20 mouse cellular contexts compared by ENCODE assay signal in the genomic region with DNA sequence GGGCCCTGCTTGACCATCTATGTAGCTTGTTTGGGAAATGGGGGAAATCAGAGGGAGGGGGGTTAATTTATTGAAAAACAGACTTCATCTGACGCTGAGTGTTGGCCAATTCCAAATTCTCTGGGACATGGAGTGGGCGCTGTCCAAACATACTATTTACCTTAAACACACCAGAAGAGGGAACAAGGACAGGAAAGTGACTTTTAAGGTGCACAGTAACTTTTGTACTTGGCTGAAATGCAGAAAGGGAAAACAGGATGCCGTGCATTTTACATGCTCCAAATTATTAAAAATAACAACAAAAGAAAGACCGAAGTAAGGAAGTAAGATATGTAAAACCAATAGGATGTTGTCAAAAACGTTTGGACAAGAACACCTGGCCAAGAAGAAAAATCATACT. TPM values are rescaled to one million over a fixed set of nuclear protein-coding genes. Genes with fewer than 3 reads are reported as not detected.
DNase-seq lines count a peak whose midpoint lies in the region; ATAC-seq lines count a peak whose summit lies in the region.
"Had no signal": no experiment of that assay in that cellular context is flagged by ENCODE, and none has a peak within 500 bp of the region (broad histone marks: within the 10 kb centered on the region; RNA-seq: fewer than 3 reads in every experiment).

No protein-coding gene starts in this region.

- DNase-seq in midbrain, embryonic 11.5 days (ENCODE audit: low spot score, missing footprints), result peak; percentile 90
- DNase-seq in midbrain, embryonic 14.5 days, result no peak
- no peak for DNase-seq in forebrain, embryonic 14.5 days (ENCODE audit: low spot score)
- DNase-seq in lung, postnatal 36 days, result no peak
- DNase-seq: adrenal gland, adult 2 months; cerebellum, adult 8-10 months; gastrocnemius, postnatal 36 days; liver; lung, adult 18-20 months; lung, postnatal 4 days; right cerebral cortex, adult 18-20 months; spleen, adult 18-20 months; thymus, postnatal 25 days had no signal

- H3K4me3 ChIP-seq in midbrain, embryonic 11.5 days (ENCODE audit: low read depth, low read length), result peak overlapping the region; percentile 2; the same call in 1 of the 2 replicates
- H3K4me3 ChIP-seq in midbrain, embryonic 14.5 days (replicated peaks; ENCODE audit: low read depth, low read length), result no peak overlapping the region
- peak overlapping the region; percentile 43 for H3K4me3 ChIP-seq in embryonic facial prominence, embryonic 12.5 days
- peak overlapping the region; percentile 52 for H3K4me3 ChIP-seq in forebrain, embryonic 14.5 days (ENCODE audit: low read depth, low read length)
- H3K4me3 ChIP-seq in stomach, embryonic 16.5 days (replicated peaks; ENCODE audit: low read length), result no peak overlapping the region

- no peaks in the 10 kb centered on the region for H3K36me3 ChIP-seq in midbrain, embryonic 11.5 days (ENCODE audit: control insufficient read depth, insufficient read depth, low read length)
- H3K36me3 ChIP-seq in midbrain, embryonic 14.5 days (ENCODE audit: control insufficient read depth, insufficient read depth, low read length), result no peaks in the 10 kb centered on the region
- no peaks in the 10 kb centered on the region for H3K36me3 ChIP-seq in embryonic facial prominence, embryonic 12.5 days
- H3K36me3 ChIP-seq in forebrain, embryonic 14.5 days (ENCODE audit: control insufficient read depth, insufficient read depth, low read length), result no peaks in the 10 kb centered on the region
- no peaks in the 10 kb centered on the region for H3K36me3 ChIP-seq in stomach, embryonic 16.5 days (ENCODE audit: control insufficient read depth, insufficient read depth, low read length)

- no peak overlapping the region for H3K9ac ChIP-seq in midbrain, embryonic 11.5 days (ENCODE audit: low read length)
- no peak overlapping the region for H3K9ac ChIP-seq in midbrain, embryonic 14.5 days (replicated peaks; ENCODE audit: low read length)
- H3K9ac ChIP-seq in embryonic facial prominence, embryonic 12.5 days, result peak overlapping the region; percentile 48; the same call in 1 of the 2 replicates
- peak overlapping the region; percentile 88 for H3K9ac ChIP-seq in forebrain, embryonic 14.5 days (ENCODE audit: low read length)
- no peak overlapping the region for H3K9ac ChIP-seq in stomach, embryonic 16.5 days (ENCODE audit: low read length)

- H3K4me1 ChIP-seq in midbrain, embryonic 11.5 days (ENCODE audit: control insufficient read depth, insufficient read depth, low read length), result peaks cover 8% of the 10 kb centered on the region
- H3K4me1 ChIP-seq in midbrain, embryonic 14.5 days (ENCODE audit: control insufficient read depth, insufficient read depth, low read length), result no peaks in the 10 kb centered on the region
- H3K4me1 ChIP-seq in embryonic facial prominence, embryonic 12.5 days, result 0 out of 2 replicates have a peak, but pooled peaks cover 7% of the 10 kb centered on the region
- peaks cover 10% of the 10 kb centered on the region; the same call in 1 of the 2 replicates for H3K4me1 ChIP-seq in forebrain, embryonic 14.5 days (ENCODE audit: control insufficient read depth, insufficient read depth, low read length)
- H3K4me1 ChIP-seq in stomach, embryonic 16.5 days (ENCODE audit: control insufficient read depth, insufficient read depth, low read length), result peaks cover 8% of the 10 kb centered on the region

- ATAC-seq in midbrain, embryonic 11.5 days (ENCODE audit: low FRiP score), result no peak
- no peak for ATAC-seq in midbrain, embryonic 14.5 days (ENCODE audit: low FRiP score, low TSS enrichment)
- ATAC-seq in embryonic facial prominence, embryonic 12.5 days (ENCODE audit: insufficient number of reproducible peaks, insufficient read depth, low FRiP score, low TSS enrichment), result no peak
- no peak for ATAC-seq in forebrain, embryonic 14.5 days
- no peak for ATAC-seq in stomach, embryonic 16.5 days (ENCODE audit: insufficient read depth, low FRiP score)
- ATAC-seq in erythroid progenitor cell, adult 5-6 weeks (replicated peaks; ENCODE audit: low FRiP score, poor library complexity, severe bottlenecking), result no peak

- H3K9me3 ChIP-seq in midbrain, embryonic 11.5 days (ENCODE audit: control insufficient read depth, low read length), result no peaks in the 10 kb centered on the region
- H3K9me3 ChIP-seq in midbrain, embryonic 14.5 days (ENCODE audit: control insufficient read depth, low read length), result no peaks in the 10 kb centered on the region
- H3K9me3 ChIP-seq in embryonic facial prominence, embryonic 12.5 days, result no peaks in the 10 kb centered on the region
- H3K9me3 ChIP-seq in forebrain, embryonic 14.5 days (replicated peaks; ENCODE audit: control insufficient read depth, low read length), result no peaks in the 10 kb centered on the region
- H3K9me3 ChIP-seq in stomach, embryonic 16.5 days (replicated peaks; ENCODE audit: control insufficient read depth, low read length), result no peaks in the 10 kb centered on the region

- H3K27ac ChIP-seq in midbrain, embryonic 11.5 days (ENCODE audit: low read depth, low read length), result no peak overlapping the region
- no peak overlapping the region for H3K27ac ChIP-seq in midbrain, embryonic 14.5 days (replicated peaks; ENCODE audit: low read depth, low read length)
- H3K27ac ChIP-seq in embryonic facial prominence, embryonic 12.5 days, result peak overlapping the region; percentile 88
- peak overlapping the region; percentile 97 for H3K27ac ChIP-seq in forebrain, embryonic 14.5 days (ENCODE audit: low read depth, low read length)
- H3K27ac ChIP-seq in stomach, embryonic 16.5 days (ENCODE audit: low read length), result no peak overlapping the region
- H3K27ac ChIP-seq: kidney, postnatal 0 days had no signal

- H3K27me3 ChIP-seq in midbrain, embryonic 11.5 days (ENCODE audit: control insufficient read depth, insufficient read depth, low read length), result peaks cover 97% of the 10 kb centered on the region
- H3K27me3 ChIP-seq in midbrain, embryonic 14.5 days (ENCODE audit: control insufficient read depth, insufficient read depth, low read length), result peaks cover 95% of the 10 kb centered on the region
- H3K27me3 ChIP-seq in embryonic facial prominence, embryonic 12.5 days, result peaks cover 75% of the 10 kb centered on the region
- H3K27me3 ChIP-seq in forebrain, embryonic 14.5 days (replicated peaks; ENCODE audit: control insufficient read depth, insufficient read depth, low read length), result peaks cover 57% of the 10 kb centered on the region
- peaks cover 92% of the 10 kb centered on the region for H3K27me3 ChIP-seq in stomach, embryonic 16.5 days (ENCODE audit: control insufficient read depth, insufficient read depth, low read length)

- 7% methylated on average over 5 of the region's 5 CpGs for WGBS in midbrain, embryonic 11.5 days
- 10% methylated on average over 5 of the region's 5 CpGs for WGBS in midbrain, embryonic 14.5 days
- WGBS in embryonic facial prominence, embryonic 12.5 days, result 11% methylated on average over 5 of the region's 5 CpGs
- WGBS in forebrain, embryonic 14.5 days, result 9% methylated on average over 5 of the region's 5 CpGs
- WGBS in stomach, embryonic 16.5 days, result 10% methylated on average over 5 of the region's 5 CpGs

- H3K4me2 ChIP-seq in midbrain, embryonic 11.5 days, result no peak overlapping the region
- no peak overlapping the region for H3K4me2 ChIP-seq in midbrain, embryonic 14.5 days (ENCODE audit: low read length)
- H3K4me2 ChIP-seq in embryonic facial prominence, embryonic 12.5 days (replicated peaks), result peak overlapping the region; percentile 82
- H3K4me2 ChIP-seq in forebrain, embryonic 14.5 days (ENCODE audit: low read length), result peak overlapping the region; percentile 75
- H3K4me2 ChIP-seq in stomach, embryonic 16.5 days (ENCODE audit: low read depth, low read length), result 0 out of 2 replicates have a peak overlapping the region, but pooled peaks have one; percentile 13
- H3K4me2 ChIP-seq: heart, embryonic 11.5 days had no signal

RNA-seq across cellular contexts. Expression of a gene that starts 5.2 kb away (rescaled TPM):
- polyA plus RNA-seq in midbrain, embryonic 11.5 days (2014; fragmentation: Nextera tagmentation; extraction: Ambion mirVana), result 13.6 and 17.3 TPM in 2 replicates
- 0.61 and 0.72 TPM in 2 replicates for polyA plus RNA-seq in midbrain, embryonic 14.5 days (2014; fragmentation: Nextera tagmentation; extraction: Ambion mirVana)
- 65.4 and 87.0 TPM in 2 replicates for polyA plus RNA-seq in embryonic facial prominence, embryonic 12.5 days (2016; fragmentation: Nextera tagmentation; extraction: Ambion mirVana)
- 155 and 176 TPM in 2 replicates for polyA plus RNA-seq in forebrain, embryonic 14.5 days (2014; fragmentation: Nextera tagmentation; extraction: Ambion mirVana)
- 7.3 and 11.6 TPM in 2 replicates for polyA plus RNA-seq in stomach, embryonic 16.5 days (2015; fragmentation: Nextera tagmentation; extraction: Ambion mirVana)
- total RNA-seq in erythroid progenitor cell, adult 5-6 weeks (2015; ENCODE audit: low replicate concordance), result 2.2 TPM in 1 of 2 replicates, not detected in the other
- not detected in 2 replicates for total RNA-seq in erythroid progenitor cell, adult 5-6 weeks (2017; ENCODE audit: low replicate concordance)
- total RNA-seq: gastrocnemius, postnatal 36 days had no signal
- polyA plus RNA-seq: kidney, postnatal 0 days; neural tube, embryonic 14.5 days had no signal

RNA-seq across cellular contexts. Expression of a gene that starts 13.5 kb away (rescaled TPM):
- 4.7 and 5.8 TPM in 2 replicates for polyA plus RNA-seq in midbrain, embryonic 11.5 days (2014; fragmentation: Nextera tagmentation; extraction: Ambion mirVana)
- polyA plus RNA-seq in midbrain, embryonic 14.5 days (2014; fragmentation: Nextera tagmentation; extraction: Ambion mirVana), result 0.41 and 0.67 TPM in 2 replicates
- 21.9 and 29.7 TPM in 2 replicates for polyA plus RNA-seq in embryonic facial prominence, embryonic 12.5 days (2016; fragmentation: Nextera tagmentation; extraction: Ambion mirVana)
- polyA plus RNA-seq in forebrain, embryonic 14.5 days (2014; fragmentation: Nextera tagmentation; extraction: Ambion mirVana), result 44.8 and 51.2 TPM in 2 replicates
- 2.2 and 2.4 TPM in 2 replicates for polyA plus RNA-seq in stomach, embryonic 16.5 days (2015; fragmentation: Nextera tagmentation; extraction: Ambion mirVana)
- not detected in 2 replicates for total RNA-seq in erythroid progenitor cell, adult 5-6 weeks (2015; ENCODE audit: low replicate concordance)
- not detected in 2 replicates for total RNA-seq in erythroid progenitor cell, adult 5-6 weeks (2017; ENCODE audit: low replicate concordance)
- total RNA-seq: gastrocnemius, postnatal 36 days; heart, postnatal 36 days had no signal
- polyA plus RNA-seq: kidney, postnatal 0 days; neural tube, embryonic 14.5 days had no signal

Comparison
In these comparisons a context has a peak if more than half of its experiments do, and no peak if none do; other contexts are left out.
1. H3K4me3 ChIP-seq: peak in midbrain, embryonic 11.5 days (single experiment), embryonic facial prominence, embryonic 12.5 days (single experiment) and forebrain, embryonic 14.5 days (single experiment); none in midbrain, embryonic 14.5 days (single experiment) and stomach, embryonic 16.5 days (single experiment).
2. H3K27ac ChIP-seq: peak in embryonic facial prominence, embryonic 12.5 days (single experiment) and forebrain, embryonic 14.5 days (single experiment); none in midbrain, embryonic 11.5 days (single experiment), midbrain, embryonic 14.5 days (single experiment) and stomach, embryonic 16.5 days (single experiment).
3. H3K4me2 ChIP-seq: peak in embryonic facial prominence, embryonic 12.5 days (single experiment), forebrain, embryonic 14.5 days (single experiment) and stomach, embryonic 16.5 days (single experiment); none in midbrain, embryonic 11.5 days (single experiment) and midbrain, embryonic 14.5 days (single experiment).
4. H3K9ac ChIP-seq: peak in embryonic facial prominence, embryonic 12.5 days (single experiment) and forebrain, embryonic 14.5 days (single experiment); none in midbrain, embryonic 11.5 days (single experiment), midbrain, embryonic 14.5 days (single experiment) and stomach, embryonic 16.5 days (single experiment).